Mouse (Mus musculus) adrenal gland, postnatal 0 days (tissue): ENCODE measurements around the gene Bmp7. TPM values are rescaled to one million over a fixed set of nuclear protein-coding genes. Genes with fewer than 3 reads are reported as not detected.

ENCODE experiments used
- microRNA-seq: library from miRNA; unstranded; fragments of <30 nt; microRNA quantifications from one replicate; pipeline ENCODE4, GENCODE M21; 2016; ENCODE audit warnings: borderline replicate concordance; ENCODE audit not compliant: insufficient number of aligned reads
- polyA plus RNA-seq: library from polyadenylated mRNA; unstranded; fragments of >200 nt; fragmentation: Nextera tagmentation; extraction: Ambion mirVana; gene quantifications from 2 replicates; pipeline ENCODE4 v1.2.1, GENCODE M21; 2015

Gene Bmp7
- polyA plus RNA-seq = 5.5 and 12.7 TPM in 2 replicates

DNA sequence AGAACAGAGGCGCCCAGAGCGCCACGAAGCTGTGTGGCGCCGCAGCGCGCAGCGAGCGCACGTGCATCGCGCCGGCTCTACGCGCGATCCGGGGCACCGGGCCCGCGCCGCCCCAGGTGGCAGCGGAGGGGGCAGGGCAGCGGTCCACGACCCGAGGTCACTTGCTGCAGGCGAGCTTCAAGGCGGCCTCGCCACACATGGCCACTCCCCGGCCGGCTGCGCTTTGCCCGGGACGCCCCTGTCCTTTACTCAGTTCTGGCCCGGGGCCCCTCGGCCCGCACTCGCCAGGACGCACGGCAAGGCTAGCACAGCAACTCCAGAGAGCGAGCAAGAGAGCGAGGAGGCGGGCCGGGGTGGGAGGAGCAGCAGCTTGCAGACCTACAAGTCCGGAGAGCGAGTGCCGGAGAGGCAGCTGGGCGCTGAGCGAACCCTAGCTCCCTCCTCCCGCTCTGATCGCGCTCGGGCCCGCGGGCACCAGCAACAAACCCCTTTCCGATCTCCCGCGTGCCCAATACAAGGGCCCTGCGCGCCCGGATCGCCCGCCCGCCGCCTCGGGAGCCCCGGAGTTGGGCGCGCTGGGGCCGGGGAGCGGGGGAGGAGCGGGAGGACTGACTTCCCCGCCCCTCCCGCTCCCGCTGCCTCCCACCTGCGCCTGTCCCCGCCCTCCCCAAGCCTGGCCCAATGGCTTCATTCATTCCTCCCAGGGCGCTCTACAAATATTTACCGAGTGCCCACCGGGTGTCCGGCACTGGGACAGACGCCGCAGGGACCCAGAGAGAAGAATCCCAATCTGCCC is at the start of gene Bmp7:
Gene Bmp7, minus strand, starts transcription at position 319 of the 796 bp plus-strand sequence.

DNA sequence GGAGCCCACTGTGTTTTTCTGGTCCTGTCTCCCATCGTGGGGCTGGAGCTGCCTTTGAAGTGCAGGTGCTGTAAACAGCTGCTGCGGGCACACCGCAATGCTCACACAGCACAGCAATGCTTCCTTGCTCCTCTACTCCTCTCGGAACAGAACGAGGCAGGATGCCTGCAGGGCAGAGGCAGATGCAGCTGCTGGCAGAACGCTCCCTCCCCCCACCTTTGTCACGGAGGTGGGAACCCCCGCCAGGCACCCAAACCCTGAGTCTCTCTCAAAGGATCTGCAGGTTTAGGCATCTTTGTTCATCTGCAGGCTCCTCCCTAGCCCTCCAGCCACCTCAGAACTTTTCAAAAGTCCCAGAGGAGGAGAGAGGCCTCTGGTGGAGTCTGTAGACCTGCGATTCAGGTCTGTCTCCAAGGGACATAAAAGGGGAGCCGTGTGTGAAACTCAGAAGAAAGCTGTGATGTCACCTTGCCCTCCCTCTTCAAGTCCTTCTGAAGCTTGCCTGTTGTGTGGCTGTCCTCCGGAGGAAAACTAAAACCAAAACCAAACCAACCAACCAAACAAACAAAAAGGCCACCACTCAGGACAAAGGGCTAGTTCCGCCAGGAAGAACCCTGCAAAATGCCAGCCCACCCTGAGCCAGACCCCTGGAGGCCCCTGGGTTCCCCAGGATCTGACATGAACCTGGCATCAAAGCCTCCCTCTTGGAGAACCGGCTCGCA is 37.4 kb upstream of the Bmp7 start, which contains the start of gene Spo11:
Gene Spo11, plus strand, starts transcription at position 292 of the 722 bp plus-strand sequence.

Small RNA genes lying within 50 kb of the gene (microRNA-seq; reads per million reads assigned to microRNA genes)
- not detected for gene Gm22773

Other genes starting within 250 kb of the Bmp7 start
- gene Spo11, start 37.4 kb upstream of the Bmp7 start, polyA plus RNA-seq = 0.12 TPM in 1 of 2 replicates, not detected in the other
- 56.2 and 84.8 TPM in 2 replicates for gene Rae1, start 59.8 kb upstream of the Bmp7 start, polyA plus RNA-seq
- 13.7 and 24.2 TPM in 2 replicates for gene Rbm38, start 80.2 kb upstream of the Bmp7 start, polyA plus RNA-seq
- not detected in 2 replicates for gene Ctcfl, start 179.2 kb upstream of the Bmp7 start, polyA plus RNA-seq
- 17.0 and 22.9 TPM in 2 replicates for gene Pck1, start 212.7 kb upstream of the Bmp7 start, polyA plus RNA-seq